Mouse (Mus musculus): ENCODE measurements around the gene Nr1i3.

Nr1i3 gene

GRCm38 (mm10) chr1:171256095-171256818 is 42.5 kb downstream of the Nr1i3 start:
- peak; percentile 66 to 84 for DNase-seq

GRCm38 (mm10) chr1:171256937-171257548 is 43.3 kb downstream of the Nr1i3 start:
- peak in 1 of 2 experiments; percentile 82 for DNase-seq

DNA sequence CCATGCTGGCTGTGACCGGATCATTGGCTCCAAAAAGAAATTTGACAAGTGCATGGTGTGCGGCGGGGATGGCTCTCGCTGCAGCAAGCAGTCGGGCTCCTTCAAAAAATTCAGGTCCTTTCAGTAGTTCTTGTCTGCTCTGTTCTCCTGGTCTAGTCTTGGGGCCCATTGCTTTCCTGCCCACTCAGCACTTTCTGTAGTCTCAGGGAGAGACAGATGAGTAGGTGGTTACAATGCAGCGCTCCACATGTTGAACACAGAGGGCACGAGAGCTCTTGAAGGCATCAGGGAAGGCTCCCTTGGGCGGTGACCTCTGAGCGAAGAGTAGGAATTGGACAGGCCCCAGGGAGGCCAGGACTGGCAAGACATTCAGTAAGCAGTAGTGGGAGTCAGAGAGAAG is 44.0 kb downstream of the Nr1i3 start:
- DNase-seq: no peak

GRCm38 (mm10) chr1:171258921-171259320 is 45.2 kb downstream of the Nr1i3 start:
- DNase-seq: no peak

GRCm38 (mm10) chr1:171260316-171260715 is 46.5 kb downstream of the Nr1i3 start:
- no peak for DNase-seq

- DNase-seq: peak; percentile 77 to 82
Observed at GRCm38 (mm10) chr1:171262594-171263130, 48.9 kb downstream of the Nr1i3 start.

GRCm38 (mm10) chr1:171263185-171263611 is 49.4 kb downstream of the Nr1i3 start:
- DNase-seq: peak; percentile 61 to 64

DNA sequence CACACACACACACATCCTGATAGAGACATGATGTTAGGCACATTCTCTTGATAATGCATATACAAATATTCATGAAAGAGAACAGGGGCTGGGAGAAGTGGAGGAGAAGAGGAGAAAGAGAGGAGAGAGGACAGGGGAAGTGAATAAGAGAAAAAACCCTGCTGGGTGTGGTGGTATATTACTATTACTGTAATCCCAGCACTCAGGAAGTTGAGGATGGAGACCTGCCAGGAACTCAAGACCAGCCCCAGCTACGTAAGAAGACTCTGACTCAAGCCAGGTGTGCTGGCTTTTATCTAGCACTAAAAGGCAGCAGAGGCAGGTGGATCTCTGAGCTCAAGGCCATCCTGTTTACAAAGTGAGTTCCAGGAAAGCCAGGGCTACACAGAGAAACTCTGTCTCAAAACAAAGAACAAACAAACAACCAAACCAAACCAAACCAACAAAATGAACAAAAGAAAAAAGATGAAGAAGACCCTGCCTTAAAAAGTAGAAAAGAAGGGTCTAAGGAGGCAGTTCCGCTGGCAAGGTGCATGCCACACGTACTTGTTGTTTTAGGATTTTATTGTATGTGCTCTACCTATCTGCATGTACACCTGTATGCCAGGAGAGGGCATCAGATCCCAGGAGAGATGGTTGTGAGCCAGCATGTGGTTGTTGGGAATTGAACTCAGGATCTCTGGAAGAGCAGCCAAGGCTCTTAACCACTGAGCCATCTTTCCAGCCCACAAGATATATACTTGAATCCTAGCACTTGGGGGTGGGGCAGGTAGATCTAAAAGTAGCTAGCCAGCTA is 50.1 kb downstream of the Nr1i3 start:
- DNase-seq: peak in 1 of 2 experiments; percentile 40

DNA sequence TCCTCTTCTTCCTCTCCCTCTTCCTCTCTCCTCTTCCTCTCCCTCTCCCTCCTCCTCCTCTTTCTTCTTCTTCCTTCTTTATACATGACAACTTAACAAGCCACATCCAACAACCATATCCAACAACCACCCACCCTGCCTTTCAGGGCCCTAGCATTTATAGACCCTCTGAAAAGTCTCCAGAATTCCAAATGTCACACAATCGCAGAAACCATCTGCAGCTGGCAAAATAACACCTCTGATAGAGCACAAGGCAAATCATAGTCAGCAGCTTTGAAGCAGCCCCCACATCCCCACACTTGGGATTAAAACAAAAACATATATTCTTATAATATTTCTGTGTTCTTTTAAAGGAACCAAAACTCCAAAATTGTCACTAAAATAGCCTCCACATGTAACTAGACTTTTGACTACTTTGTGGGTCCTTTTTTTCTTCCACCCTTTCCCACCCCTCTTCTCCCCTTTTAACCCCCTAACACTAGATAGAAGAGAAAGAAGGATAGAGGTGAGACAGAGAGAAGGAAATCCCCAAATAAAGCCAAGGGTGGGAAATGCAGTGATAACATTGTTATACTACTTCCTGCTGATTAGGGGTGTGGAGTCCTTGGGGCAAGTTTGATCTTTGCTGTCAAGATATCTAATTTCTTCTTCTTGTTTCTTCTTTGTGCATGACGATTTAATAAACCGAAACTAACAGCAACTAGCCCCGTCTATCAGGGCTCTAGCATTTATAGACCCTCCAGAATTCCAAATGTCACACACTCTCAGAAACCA is 52.4 kb downstream of the Nr1i3 start:
- no peak for DNase-seq

DNA sequence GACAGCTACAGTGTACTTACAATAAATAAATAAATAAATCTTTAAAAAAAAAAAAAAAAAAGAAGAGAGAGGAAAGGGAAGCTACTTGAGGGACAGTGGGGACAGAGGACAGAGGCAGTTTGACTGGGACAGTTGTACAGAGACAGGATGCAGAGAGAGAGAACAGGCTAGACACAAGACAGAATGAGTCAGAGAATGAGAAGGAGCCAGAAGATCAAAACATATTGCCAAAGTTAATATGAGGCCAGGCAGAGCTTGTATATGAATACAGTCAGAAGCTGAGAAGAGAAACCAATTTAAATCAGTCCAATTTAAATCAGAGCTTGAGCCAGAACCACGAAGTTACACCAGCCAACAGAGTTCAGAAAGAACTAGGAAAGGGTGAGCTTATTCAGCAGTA is 54.6 kb downstream of the Nr1i3 start:
- DNase-seq: no peak

- DNase-seq: peak; percentile 97 to 98
Observed at GRCm38 (mm10) chr1:171269848-171270572, 56.2 kb downstream of the Nr1i3 start, which contains the start of gene B4galt3. B4galt3 (plus strand) TSS chr1:171270328.
